Mouse (Mus musculus) erythroid progenitor cell, adult 5-6 weeks (primary cell): ENCODE measurements at regions not wholly inside any gene's neighbourhood (a gene's known extent, or its start where the extent isn't known, plus 50 kb on each side); places are given as distances from the start of the nearest gene placed in this dataset.

Experiments
- ATAC-seq: replicated peaks from 2 replicates; pipeline ENCODE4 v1.8.0; 2016; ENCODE audit warnings: moderate number of reproducible peaks, mild to moderate bottlenecking, moderate TSS enrichment, inconsistent platforms; ENCODE audit not compliant: poor library complexity, low FRiP score, severe bottlenecking

DNA sequence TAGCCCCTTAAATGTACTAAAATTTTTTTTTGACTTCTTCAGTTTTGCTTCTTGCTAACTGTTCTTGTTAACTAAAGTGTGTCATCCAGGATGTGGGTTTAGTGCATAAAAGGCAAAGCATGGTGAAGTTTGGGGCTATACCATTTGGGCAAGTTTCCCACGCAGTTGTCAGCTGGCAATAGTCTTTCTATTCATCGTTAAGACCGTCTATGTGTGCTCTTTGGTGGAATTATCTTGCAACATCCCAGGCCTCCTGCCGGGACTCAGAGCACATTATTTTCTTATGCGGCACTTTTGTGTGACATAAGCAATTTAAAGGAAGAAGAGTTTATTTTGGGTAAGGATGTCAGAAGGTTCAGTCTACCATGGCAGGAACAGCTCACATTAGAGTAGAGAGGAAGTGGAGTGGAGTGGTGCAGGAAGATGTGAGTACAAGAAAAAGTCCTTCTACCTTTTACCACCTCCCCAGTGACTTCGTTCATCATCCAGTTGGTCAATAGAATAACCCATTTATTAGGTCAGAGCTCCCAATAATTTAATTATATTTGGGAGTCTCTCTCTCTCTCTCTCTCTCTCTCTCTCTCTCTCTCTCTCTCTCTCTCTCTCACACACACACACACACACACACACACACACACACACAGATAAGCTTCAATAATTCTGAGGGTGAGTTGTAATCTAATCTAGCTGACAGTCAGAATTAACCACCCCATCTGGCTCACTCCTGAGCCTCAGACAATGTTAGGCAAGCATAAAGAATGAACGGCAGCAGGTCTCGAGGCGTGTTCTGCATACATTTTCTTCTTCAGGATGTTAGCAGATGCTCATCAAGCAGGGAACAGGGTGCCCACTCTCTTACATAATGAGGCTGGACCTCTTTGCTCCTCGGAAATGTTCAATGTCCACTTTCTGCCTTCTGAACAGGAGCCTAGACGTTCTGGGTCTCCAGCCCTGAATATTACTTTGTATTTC, 304.7 kb downstream of the Foxo1 start:
- ATAC-seq, result no peak

DNA sequence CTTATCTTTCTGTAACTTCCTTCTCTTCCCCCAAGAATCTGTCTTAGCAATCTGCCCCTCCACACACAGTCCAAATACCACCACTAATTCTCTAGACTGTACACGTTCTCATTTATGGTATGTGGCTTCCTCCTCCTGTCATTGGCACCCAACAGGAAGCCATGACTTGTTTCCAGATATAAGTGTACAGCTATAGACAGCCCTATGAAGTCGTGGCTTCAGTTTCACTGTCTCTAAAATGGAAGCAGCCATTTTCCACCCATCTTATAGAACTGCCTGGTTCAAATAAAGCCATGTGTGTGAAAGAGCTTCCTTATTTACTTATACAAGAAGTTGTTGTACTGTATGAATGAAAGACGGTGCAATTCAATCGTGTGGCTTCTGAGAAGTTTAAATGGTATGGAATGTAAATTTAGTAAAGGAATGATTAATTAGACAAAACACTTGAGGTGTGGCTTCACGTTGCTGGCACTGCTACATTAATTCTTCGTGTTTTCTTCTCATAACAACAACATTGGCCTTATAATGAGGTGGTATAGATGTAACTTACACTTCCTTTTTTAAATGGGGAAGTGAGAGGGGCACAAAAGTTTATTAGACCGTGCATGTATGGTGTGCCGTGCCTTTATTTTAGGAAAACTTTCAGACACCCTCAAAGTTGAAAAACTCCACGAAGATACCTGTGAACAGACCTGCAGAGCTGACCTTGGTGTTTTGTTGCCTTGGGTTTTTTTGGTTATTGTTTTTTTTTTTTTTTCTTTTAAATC, 299.7 kb downstream of the Foxo1 start:
- no peak for ATAC-seq

DNA sequence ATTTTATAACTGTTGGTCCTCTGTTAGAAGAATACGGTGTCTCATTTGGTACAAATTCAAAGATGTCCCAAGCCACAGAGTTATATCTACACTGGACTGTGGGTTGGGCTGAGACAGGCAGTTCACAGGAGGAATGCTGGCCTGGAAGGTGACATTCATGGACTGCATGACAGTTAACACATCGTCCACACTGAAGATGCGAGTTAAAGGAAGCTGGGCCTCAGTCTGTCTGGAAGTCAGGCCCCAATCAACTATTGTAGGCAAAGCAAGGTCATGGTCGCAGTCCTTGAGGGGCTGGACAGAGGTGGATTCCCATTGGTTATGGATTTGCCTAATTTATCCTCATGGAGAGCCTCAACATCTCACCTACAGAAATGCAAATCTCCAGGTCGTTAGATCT, 295.5 kb downstream of the Foxo1 start:
- no peak for ATAC-seq

DNA sequence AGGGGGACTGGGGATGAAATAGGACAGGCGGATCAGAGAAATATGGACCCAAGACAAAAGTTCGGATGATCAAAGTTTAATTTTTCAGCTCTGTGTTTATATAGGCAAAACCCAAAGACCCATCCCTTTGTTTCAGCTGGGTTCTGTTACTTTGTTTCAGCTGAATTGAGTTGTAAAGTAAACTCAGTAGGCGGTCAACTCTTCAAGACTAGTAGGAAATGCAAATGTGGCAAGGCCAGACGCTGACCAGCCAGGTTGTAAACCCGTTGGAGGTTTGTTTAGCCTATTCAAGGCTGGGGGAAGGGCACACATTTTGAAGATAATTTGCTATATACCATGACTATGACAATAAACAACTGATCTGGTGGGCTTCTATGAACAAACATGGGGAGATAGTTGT, 294.7 kb downstream of the Foxo1 start:
- ATAC-seq, result no peak

DNA sequence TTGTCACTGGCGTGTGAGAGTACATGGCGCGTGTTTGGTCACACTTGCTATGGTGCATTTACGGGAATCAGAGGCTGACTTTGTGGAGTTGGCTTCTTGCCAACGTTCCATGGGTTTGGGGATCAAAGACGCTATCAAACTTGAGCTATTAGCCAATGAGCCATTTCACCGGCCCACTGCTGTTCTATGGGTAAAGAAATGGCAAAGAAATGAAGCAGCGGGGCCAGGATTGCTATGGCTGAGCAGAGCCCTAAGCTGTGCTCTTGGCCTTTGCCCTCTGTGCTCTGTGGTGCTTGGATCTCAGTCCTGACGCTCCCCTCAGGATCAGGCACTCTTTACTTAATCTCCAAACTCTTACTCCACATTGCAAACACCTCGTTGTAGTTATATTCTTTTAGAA, 291.3 kb downstream of the Foxo1 start:
- ATAC-seq, result no peak

DNA sequence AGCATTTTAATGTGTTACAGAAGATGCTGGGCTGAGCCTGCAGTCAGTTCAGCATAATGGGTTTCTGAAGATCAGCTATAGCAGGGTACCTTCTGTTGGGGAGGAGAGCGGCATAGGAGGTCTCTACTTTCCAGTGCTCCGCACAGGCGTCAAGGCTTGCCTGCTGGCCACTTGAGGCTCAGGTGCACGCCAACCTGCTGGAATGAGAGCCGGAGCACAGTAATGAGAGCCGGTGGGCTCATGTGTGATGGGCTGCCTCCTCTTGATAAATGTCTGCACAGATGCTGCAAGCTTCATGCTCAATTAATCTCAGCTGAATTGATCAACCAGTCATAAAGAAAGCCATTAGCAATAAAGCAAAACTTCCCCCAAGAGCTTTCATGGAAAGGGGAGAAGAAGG, 290.6 kb downstream of the Foxo1 start:
- no peak for ATAC-seq

DNA sequence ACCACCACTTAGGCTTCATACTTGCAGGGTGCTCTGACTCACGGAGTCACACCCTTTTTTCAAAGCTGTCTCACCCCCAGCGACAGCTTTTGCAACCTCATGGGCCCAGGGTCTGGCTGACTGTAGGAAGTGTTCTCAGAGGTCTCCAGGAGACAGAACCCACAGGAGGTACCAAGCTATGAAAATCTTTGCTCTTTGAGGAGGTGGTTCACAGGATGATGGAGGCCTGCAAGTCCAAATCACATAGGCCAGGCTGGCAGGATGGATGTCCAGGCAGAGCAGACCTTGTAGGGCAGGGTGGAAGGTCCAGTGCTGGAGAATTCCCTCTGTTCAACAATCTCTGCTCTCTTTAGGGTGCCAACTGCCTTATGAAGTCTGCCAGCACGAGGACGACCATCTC, 289.2 kb downstream of the Foxo1 start:
- ATAC-seq, result no peak

DNA sequence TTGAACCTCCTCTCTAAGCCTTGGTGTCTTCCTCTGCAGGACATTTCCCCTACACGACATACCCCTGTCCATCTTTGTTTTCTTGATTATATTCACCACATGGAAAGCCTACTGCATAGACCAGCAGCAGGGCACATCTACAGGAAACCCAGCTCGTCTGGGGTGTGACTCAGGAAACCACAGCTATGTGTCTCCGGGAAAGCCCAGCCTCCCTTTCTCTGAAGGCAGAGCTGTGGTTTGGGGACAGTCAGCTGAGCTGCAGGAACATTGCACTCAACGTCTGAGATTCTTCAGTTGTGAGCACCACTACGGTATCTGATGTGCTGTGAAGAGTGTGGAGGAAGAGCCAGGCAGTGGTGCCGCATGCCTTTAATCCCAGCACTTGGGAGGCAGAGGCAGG, 286.9 kb downstream of the Foxo1 start:
- ATAC-seq, result no peak

DNA sequence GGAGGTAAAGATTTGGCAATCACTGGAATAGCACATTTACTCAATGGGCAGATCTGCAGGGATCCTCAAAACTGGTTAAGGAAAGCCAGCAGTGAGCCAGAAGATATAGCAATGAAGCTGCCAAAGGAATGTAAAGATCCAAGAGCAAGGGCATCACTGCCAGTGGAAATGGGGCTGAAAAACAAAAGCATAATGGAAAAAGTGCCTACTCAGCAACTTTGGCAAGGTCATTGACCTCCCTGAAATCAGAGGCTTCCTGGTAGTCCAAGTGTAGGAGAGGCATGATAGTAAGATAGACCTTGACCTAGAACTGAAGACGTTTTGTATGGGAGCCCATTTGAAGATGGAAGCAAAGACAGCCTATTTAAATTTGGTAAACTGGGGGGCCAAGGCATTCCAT, 286.4 kb downstream of the Foxo1 start:
- ATAC-seq, result no peak

DNA sequence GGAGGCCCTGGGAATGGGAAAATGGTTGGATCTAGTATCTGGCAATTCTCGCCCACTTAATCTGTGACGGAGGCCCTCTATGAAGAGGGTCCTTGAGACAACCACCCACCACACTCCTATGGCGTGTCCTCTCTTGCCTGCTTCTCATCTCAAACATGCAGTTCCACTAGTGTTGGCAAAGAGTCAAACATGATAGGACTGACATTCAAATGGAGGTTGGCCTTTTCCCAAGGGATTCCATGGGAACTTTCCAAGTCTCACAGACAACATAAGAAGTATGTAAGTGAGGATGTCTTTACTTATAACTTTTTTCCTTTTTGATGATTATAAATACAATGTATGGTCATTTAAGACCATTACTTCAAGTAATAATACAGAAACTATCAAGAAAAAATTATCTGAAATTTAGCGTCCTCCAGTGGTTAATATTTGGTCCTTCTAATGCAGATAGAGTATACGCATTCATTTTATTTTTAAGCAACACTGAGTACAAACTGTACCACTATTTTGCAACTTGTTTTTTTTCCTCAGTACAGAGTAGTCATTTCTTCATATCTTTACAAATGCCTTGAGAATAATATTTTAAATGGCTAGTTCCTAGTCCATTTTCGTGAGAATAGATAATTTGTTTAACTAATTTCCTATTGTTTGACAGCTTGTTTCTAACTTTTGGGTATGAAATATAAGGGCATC, 280.2 kb downstream of the Foxo1 start:
- no peak for ATAC-seq

DNA sequence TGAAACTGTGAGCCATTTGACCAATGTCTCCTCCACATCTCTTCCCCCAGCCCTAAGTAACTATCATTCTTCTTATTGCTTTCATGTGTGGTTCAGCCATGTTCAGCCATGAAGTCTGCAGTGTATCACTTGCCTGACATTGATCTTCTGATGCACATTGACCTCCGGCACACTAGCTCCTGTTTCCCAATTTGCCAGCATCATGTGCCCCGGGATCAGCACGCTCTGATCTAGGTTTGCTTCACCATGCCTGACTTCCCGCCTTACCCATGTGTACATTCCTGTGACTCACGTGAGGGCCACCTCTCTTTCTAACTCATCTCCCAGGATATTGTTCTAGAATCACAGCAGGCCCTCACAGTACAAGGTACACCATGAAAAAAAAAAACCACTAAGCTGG, 277.9 kb downstream of the Foxo1 start:
- no peak for ATAC-seq

DNA sequence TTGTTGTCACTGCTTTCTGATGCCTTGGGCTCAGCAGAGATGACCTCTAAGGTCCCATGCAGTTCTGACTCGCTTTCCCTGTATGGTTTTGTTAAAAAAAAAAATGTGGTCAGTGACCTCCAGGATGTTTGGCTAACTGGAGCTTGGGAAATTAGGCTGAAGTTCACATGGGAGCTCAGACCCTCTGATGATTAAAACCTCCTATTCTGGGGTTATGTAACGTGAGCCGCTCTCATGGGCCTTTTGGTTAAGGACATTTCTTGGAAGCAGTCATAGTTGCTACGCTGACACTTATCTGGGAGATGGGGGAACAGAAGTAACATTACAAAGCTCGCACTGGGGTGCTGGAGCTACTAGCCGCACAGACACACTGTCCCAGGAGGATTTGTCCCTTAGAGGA, 274.9 kb downstream of the Foxo1 start:
- ATAC-seq, result no peak

DNA sequence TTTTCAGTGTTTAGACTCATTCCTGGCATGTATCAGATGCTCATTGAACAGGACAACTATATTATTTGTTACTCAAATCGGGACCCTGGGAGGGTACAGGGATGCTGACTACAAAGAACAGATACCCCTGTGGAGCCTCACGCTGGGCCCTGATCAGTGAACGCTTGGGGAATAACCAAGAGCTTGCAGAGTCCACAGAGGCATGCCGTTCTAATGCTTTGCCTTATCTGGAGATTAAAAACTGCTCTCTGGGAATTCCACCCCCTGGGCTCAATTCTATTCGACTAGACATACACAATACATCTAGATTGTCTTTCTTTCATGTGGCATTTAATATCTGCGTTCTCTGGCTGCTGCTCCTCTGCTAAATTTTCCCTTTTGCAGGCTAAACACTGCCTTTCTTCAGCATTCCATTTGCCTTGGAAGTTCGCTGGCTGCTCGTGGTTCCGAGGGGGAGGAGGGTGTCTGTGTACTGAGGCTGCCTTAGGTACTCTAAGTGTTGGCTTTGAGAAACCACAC, 272.8 kb downstream of the Foxo1 start:
- no peak for ATAC-seq

DNA sequence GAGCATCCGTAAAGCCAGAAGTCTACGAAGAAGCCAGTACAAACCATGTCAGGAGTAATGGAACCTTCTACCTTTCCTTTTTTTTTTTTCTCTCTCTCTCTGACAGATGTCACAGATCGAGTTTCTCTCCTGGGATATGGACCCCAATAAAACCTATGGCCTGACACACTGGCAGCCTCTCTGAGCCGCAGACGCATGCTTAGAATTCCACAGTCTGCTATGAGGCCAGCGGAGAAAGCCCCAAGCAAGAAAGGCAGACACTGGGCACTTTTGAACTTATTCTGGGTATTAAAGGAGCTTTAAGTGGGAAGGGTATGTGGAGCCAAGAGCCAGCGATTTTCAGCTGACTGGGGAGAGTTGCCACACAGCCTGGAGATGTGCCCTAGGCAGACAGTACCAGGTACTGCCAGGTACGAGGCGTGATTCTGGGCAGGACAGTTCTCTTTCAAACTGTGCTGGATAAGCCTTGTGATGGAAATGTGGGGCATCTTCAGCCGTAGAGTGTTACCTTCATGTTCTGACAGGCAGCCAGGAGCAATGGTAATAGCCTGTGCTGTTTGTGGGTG, 271.8 kb downstream of the Foxo1 start:
- ATAC-seq, result no peak

DNA sequence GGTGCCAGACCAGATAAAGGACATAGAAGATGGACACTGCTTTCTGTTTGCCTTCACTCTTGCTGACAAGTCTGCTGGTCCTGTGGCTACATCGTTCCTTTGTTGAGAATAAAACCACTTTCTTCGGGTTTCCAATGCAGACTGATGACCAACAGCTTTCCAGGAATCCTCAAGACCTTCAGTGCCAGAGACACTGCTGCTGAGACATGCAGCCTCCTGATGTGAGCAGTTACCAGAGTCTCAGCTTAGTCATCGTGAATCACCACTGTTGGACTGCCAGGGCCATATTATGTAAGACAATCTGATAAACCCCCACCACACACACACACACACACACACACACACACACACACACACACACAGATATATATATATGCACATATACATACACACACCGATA, 270.2 kb downstream of the Foxo1 start:
- ATAC-seq, result no peak

DNA sequence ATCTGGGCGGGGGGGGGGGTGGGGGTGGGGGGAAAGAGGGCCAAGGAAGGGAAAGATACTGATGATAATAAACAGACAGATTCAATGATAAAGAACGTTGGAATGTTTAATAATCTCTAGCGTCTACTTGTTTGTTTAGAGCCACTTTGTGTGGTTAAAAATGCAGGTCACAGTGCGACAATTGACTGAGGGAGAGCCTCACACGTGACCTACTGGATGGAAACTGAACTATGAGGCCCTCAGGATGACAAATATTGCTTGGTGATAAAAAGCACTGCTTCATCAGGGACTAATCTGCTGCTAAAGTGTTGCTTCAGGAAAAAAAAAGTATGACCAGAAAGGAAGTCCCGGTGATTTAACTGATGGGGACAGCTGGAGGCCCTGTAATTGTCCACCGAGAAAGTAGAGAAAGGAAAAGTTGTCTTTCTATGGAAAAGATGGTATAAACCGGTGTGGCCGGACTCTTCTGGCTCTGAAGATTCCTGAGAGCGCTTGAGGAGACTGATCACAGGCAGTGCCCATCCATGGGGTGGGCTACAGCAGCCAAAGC, 269.3 kb downstream of the Foxo1 start:
- ATAC-seq, result no peak

DNA sequence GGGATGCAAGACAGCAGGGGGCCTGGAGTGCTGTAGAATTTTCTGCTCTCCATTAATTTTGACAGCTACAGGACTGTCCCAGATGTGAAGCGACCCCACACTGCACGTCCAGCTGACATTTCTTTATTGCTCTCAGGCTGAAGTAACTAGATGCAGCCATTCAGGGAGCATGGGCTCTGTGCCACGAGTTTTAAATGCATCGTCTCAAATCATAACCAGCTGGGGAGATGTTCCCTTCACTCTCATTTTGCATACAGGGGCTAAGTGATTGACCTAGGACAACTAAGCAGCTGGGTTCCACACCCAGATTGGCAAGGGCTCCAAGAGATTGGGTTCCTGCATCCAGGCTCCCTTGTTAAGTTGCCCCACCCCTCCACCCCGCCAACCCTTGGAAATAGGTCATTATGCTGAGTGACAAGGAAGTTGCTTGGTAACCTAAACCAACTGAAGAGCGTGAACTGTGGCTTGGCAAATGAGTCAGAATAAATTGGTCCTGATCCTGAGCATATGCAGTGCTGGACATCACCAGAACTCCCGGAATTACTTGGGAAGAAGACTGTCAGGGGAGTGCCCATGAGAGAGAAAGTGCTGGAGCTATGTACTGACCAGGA, 267.4 kb downstream of the Foxo1 start:
- ATAC-seq, result no peak

DNA sequence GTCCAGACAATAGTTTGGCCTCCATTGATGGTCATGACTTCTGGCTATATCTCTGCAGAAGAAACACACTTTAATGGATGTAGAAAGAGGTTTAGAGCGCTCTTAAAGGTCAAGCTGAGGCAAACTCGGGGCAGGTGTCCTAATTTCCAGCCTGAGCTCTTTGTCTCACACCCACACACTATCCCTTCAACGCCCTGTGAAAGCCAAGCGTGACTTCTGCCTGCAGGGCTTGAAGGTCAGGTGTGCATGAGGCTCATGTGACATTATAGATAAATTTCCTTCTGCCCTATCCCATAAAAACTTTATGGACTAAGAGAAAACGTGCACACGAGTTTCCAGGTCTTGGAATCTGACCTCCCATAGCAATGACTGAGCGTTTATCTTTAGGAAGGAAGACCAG, 266.0 kb downstream of the Foxo1 start:
- no peak for ATAC-seq

DNA sequence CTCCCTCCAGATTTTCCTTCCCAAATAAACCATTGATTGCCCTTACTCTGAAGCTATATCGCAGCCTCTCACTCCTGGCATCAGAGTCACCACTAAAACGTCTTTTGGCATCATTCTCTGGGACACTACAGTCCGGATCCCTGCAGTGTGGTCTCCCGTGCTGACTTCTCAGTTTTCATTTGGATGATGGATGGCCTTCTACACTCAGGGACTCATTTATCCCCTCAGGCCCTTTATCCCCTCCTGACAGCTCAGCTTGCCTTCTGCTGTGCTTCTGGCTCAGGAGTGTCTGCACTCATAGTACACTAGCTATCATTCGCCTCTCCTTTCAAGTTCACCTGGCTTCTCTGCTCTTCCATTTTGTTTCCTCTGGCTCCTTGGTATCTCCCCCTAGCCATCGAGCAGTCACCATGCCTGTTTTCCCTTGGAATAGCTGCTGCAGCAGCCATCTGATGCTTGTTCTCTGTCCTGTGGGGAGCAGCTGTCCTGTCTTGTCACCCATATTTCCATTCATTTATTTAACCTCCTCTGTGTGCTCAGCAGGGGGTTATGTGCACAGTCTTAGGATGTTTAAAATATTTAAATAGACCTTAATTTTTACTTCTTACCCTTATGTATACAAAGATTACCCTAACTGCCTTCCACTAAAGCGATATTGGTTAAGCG, 263.7 kb downstream of the Foxo1 start:
- ATAC-seq, result no peak
